Mouse (Mus musculus) left cerebral cortex, postnatal 14 days (tissue): ENCODE measurements around the gene Krt6b. TPM values are rescaled to one million over a fixed set of nuclear protein-coding genes. Genes with fewer than 3 reads are reported as not detected.

ENCODE experiments used
- microRNA-seq, 2 experiments: library from miRNA; unstranded; fragments of <30 nt; microRNA quantifications; one replicate each; pipeline ENCODE4 v1.2.0; 2022
- total RNA-seq, 2 experiments: library from RNA; stranded (reverse); gene quantifications; 2 replicates each; pipeline ENCODE4 v1.2.3; 2021

Gene Krt6b
- total RNA-seq, 2 experiments from 2014 or later = not detected

Small RNA genes within 50 kb of the gene (microRNA-seq; reads per million reads assigned to microRNA genes)
- 0 reads per million in 2 experiments for gene Gm44323
- 0 reads per million in 2 experiments for gene Gm44342
- 0 reads per million in 2 experiments for gene Gm44383
- gene Gm44479 = 0 reads per million in 2 experiments

Other genes with a start within 250 kb of the Krt6b start
- under 1 TPM in 1 of 2 experiments, not detected in 1; 0.15 TPM for gene Krt87, start 241.5 kb downstream of the Krt6b start, total RNA-seq
- gene Krt88, start 232.5 kb downstream of the Krt6b start, total RNA-seq = not detected
- not detected for gene Krt81, start 216.5 kb downstream of the Krt6b start, total RNA-seq
- not detected for gene Krt86, start 206.8 kb downstream of the Krt6b start, total RNA-seq
- not detected for gene Krt83, start 188.8 kb downstream of the Krt6b start, total RNA-seq
- gene Gm49425, start 163.0 kb downstream of the Krt6b start, total RNA-seq = not detected
- not detected for gene Krt84, start 147.5 kb downstream of the Krt6b start, total RNA-seq
- not detected for gene Krt82, start 129.6 kb downstream of the Krt6b start, total RNA-seq
- gene Krt90, start 117.3 kb downstream of the Krt6b start, total RNA-seq = not detected
- not detected for gene Krt75, start 106.4 kb downstream of the Krt6b start, total RNA-seq
- not detected for gene Gm5414, start 52.1 kb downstream of the Krt6b start, total RNA-seq
- gene Gm5478, start 32.9 kb downstream of the Krt6b start, total RNA-seq = not detected
- gene Krt6a, start 14.0 kb upstream of the Krt6b start, total RNA-seq = not detected
- not detected for gene Krt5, start 32.6 kb upstream of the Krt6b start, total RNA-seq
- gene Krt71, start 62.8 kb upstream of the Krt6b start, total RNA-seq = not detected
- gene Krt72, start 106.2 kb upstream of the Krt6b start, total RNA-seq = not detected
- 1 to 10 TPM; 1.1 to 2.6 TPM for gene Krt73, start 122.1 kb upstream of the Krt6b start, total RNA-seq
- under 1 TPM in 1 of 2 experiments, not detected in 1; 0.61 TPM for gene Krt2, start 137.9 kb upstream of the Krt6b start, total RNA-seq
- 1 to 10 TPM; 3.3 TPM for gene Krt1, start 170.5 kb upstream of the Krt6b start, total RNA-seq
- 10 to 100 TPM; 10.9 to 14.7 TPM for gene Krt77, start 189.4 kb upstream of the Krt6b start, total RNA-seq
- gene Krt76, start 212.6 kb upstream of the Krt6b start, total RNA-seq = not detected
- gene Krt4, start 244.4 kb upstream of the Krt6b start, total RNA-seq = not detected